Mouse (Mus musculus): ENCODE data around the gene Zcchc12. TPM values are rescaled to one million over a fixed set of nuclear protein-coding genes. Genes with fewer than 3 reads are reported as not detected.

Zcchc12 gene
- total RNA-seq (2023): not detected in 4 replicates

DNA sequence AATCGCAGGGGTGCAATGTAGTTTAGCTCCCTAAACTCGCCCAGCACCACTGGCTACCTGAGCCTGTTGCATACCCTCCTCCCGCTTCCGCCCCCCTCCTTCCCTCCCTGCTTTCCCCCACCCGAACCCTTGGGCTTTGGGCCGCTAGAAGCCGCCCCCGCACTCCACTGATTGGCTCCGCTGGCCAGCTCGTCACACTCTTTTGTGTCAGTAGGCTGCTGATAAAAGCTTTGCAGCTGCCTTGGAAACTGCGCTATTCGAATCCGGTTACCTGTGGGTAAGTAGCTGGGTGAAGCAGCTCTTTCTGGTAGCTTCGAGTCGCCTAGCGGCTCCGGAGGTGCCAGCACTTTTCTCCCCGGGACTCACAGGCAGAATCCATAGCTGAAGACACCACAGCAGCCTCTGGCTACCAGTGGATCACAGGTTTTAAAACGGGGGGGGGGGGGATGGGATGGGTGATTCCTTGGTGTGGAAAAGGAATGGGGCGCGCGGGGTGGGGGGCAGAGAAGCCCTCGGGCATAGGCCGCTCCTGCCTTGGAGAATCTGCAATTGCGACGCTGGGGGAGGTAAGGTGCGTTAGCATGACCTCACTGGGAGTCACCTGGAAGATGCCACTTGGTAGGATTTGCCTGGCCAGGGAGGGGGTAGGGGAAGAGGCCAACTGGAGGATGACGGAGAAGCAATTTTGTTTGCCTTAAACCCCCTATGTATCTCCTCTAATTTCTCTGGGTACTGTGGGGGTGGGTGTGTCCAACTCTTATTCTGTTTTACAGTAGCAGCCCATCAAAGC lies at the start of gene Zcchc12:
Zcchc12 (plus strand) TSS at position 169 of the 790 bp plus-strand sequence.

Other genes with a start within 250 kb of the Zcchc12 start
- 0.16 to 0.55 TPM (median 0.45 TPM) in 4 replicates for gene Il13ra1, start 83.8 kb upstream of the Zcchc12 start, total RNA-seq (2023)
- 0.35 to 1.5 TPM (median 1.0 TPM) in 4 replicates for gene Lonrf3, start 132.4 kb downstream of the Zcchc12 start, total RNA-seq (2023)
- not detected in 4 replicates for gene Gm6268, start 205.4 kb downstream of the Zcchc12 start, total RNA-seq (2023)